Mouse (Mus musculus) kidney, postnatal 14 days (tissue): ENCODE results near the gene Lrrc27.

Source experiments
- DNase-seq: peaks from one replicate; pipeline ENCODE4 v3.0.0; 2022; ENCODE audit warnings: mixed read lengths

Lrrc27 gene

DNA sequence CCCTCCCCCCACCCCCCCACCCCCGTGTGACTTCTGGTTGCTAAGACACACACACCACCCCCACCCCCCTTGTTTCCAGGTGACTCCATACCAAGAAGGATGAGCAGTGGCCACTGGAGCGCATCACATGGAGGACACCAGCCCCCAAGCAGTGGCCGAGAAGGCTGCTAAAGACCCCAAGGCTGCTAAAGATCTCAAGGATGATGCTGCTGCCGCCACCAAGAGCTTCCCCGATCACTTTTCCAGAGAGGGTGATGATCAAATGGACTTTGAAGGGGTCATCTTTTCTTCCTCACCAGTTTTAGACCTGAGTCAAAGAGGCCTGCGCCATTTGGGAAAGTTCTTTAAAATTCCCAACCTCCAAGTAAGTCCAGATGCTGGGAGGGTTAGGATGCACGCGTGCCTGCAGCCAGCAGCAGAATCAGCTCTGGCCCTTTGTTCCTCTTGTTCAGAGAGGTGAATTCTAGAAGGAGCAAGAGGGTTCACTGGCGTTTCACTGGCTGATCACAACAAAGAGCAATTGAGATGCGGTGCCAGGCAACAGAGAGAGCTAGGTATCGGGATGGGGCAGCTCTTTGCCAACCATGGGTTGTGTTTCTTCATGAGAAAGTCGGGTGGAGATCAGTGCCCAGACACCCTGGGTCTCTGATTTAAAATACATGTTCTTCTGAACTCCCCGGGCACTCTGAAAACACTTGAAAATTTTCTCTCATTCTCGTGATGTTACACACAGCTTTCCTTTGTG lies 2.0 kb downstream of the Lrrc27 start:
- DNase-seq = no peak

DNA sequence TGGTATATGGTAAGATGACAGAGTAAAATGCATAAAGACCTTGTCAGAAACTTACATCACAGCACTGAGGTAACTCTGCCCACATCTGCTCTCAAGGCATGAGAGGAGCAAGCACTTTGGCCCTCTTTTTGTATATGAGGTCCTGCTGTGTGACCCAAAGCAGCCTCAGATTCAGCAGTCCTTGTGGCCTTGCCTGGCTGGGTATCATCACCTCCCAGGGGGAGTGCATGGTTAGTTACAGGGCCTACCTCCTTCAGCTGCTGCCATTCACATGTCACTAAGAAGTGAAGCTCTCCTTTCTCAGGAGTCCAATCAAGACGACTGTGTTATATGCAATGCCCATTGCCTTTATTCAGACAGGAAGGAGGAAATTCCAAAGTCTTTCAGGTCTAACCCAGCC lies 2.7 kb downstream of the Lrrc27 start:
- DNase-seq = no peak

DNA sequence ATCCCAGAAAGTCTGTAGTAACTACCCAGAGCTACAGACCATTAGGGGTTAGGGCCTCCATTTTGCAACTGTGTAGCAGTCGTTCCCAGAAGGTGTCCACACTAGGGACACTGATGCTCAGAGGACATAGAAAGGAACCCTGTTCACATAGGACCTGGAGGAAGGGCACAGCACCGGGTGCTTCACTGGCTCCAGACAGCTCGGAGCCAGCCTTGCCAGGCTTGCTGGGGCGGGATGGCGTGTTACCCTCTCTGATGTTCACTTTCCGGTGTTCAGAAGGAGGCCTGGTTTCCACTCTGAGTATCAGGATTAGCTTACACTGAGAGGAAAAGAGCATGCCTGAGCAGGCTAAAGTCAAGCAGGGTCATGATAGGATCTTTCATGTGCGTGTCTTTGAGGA lies 3.2 kb downstream of the Lrrc27 start:
- no peak for DNase-seq

DNA sequence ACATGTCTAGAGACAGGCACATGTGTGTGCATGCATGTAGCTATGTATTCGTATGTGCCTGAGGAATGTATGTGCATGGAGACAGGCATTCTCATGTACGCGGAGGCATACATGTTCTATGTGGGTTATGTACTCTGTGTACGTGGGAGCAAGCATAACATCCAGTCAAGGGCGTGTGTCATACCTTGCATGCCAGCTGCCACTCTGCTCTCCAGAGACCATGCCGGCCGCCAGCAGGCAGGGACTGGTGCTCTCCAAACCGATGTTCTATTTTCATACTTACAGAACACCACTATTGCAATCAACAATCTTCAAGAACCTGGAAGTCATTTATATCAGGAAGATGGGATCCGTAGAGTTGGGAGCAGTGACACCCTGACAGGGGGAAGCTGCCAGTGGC lies 3.7 kb downstream of the Lrrc27 start:
- DNase-seq = no peak

DNA sequence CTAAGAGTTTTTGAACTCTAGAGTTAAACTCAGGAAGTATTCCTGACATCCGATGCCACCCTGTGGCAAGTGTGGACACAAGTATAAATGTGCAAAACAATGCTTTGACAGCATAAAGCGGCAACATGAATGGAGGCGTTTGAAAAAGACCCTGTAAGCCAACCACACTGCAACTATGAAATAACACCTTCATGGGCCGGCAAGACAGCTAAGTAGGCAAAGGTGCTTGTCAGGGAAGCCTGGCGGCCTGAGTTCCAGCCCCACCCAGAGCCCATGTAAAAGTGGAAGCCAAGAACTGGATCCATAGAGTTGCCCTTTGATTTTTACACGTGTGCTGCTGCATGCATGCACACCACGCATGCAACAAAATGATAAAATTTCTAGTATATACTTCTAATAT lies 4.3 kb downstream of the Lrrc27 start:
- no peak for DNase-seq

DNA sequence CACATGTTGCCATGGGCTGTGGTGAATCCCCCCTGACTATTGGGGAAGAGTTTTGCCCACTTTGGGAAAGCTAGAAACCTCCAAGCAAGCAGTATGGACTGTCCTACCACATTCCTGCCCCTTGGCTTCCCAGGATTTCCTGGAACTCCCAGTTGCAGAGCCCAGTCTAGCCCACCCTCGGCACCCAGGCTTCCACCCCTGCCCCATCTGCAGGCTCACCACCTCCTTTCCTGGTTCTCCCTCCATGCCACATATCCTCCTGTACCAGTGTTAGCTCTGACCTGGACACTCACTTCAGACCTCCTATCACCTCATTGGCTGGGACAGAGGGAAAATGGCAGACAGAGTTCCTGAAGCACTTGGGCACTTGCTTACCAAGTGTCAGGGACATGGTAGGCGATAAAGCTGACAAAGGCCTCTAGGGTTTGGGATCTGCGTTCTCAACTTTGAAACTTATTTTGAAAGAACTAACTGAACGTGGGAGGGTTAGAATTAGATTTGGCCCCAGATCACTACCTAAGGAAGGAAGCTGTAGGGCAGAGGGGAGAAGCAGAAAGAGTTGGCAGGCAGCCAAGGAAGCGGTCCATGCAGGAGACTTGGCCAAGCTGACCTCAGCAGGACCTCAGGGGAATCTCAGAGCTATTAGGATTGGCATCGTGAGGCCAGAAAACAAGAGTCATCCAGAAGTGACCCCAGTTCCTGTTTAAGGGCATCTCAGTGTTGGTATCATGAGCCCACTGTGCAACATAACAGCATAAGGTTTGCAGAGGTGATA lies 6.0 kb downstream of the Lrrc27 start:
- DNase-seq = peak; percentile 81

DNA sequence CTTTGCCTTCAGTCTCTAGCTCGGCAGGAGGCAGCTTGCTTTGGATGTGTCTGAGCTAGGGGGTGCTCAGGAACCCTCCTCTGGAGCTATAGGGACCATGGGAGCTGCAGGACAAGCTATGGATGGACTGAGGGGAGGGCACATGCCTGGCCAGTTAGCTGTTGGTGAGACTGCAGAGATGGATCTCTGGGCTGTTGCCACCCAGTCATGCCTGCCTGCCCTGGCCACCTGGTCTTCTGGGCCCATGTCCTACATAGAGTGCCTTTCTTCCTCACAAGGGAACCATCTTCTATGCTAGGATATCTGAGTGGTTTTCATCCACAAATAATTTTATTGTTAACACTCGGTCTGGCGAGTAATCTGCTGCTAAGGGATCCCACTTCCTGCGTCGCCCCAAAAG lies 6.7 kb downstream of the Lrrc27 start:
- no peak for DNase-seq

DNA sequence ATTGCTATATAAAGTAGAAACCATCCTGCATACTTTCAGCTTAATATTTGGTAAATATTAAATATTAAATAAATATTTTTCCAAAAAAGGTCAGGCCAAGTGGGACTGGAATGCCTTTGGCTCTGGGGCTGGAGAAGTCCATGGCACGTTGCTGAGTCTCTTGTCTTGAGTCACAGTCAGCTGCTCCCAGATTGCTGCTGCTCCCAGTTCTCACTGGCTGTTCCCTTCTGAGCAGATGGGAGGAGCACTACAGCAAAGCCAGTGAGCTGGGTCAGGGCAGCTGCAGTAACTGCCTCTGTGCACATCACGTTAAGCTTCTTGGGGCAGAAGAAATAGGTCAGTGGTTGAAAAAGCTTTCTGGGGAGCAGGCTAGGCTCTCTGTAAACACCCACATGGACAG lies 7.5 kb downstream of the Lrrc27 start:
- no peak for DNase-seq

DNA sequence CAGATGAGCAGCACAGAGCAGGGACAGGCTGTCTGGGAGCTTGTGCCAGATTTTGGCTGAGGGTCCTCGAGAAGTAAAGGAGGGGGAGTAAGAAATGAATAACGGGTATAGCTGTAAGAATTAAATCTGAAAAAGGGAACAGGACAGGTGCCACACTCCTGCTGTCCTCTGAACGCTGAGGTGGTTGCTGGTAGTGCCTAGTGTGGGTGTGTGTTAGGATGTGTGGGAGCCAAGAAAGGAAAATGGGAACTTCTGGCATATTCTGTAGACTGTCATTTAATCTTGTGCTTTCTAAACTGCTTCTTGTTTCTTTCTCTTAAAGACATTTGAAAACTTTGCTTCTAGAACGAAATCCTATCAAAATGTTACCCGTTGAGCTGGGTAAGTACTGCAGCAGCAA lies 8.3 kb downstream of the Lrrc27 start:
- no peak for DNase-seq

DNA sequence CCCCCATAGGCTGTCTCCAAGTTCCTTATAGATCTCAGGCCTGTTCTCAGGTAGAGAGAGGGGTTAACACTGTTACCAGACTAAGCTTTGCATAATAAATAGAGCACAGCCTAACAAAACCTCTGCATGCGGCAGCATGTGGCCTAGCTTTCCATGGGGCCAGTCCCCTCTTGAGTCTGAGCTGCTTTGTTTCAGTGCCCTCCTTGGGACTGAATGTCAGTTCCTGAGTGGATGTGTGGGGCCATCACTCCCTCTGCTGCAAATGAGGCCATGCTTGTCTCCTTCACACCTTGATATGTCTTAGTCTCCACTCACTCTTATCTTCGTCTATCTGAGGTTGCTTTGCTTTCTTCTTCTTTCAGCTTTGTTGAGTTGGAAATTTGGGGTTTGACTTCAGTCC lies 9.1 kb downstream of the Lrrc27 start:
- no peak for DNase-seq

DNA sequence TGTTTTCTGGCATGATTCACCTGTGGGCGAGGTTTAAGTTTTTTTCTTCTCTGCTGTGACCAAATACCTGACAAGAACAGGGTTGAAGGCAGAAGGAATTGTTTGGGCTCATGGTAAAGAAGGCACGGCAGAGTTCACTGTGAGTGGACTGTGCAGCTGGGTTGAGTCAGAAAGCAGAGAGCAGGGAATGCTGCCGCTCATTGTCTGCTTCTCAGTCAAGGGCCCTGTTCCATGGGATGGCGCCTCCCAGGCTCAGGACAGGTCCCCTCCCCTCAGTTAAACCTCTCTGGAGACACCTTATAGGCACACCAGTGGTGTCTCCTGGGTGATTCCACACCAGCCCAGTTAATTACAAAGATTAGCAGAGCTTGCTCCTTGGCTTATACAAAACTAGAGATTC lies 9.6 kb downstream of the Lrrc27 start:
- DNase-seq = no peak

DNA sequence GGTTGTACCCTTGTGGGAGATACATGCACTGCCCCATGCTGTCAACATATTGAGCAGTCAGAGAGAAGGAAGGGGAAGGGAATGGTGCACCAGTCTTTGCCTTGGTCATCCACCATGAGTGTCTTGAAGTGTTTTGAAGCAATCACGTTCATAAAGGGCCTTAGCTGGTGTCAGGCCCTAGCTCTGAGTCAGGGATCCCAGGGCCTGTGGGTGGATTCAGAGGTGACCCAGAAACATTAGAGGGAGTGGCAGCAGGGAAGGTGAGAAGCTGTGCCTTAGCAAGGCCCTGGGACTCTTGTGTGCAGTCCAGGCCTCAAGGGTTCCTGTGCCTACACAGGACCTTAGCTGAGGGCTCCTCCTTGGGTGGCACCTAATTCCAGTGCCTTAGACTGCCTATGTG lies 11.3 kb downstream of the Lrrc27 start:
- no peak for DNase-seq

DNA sequence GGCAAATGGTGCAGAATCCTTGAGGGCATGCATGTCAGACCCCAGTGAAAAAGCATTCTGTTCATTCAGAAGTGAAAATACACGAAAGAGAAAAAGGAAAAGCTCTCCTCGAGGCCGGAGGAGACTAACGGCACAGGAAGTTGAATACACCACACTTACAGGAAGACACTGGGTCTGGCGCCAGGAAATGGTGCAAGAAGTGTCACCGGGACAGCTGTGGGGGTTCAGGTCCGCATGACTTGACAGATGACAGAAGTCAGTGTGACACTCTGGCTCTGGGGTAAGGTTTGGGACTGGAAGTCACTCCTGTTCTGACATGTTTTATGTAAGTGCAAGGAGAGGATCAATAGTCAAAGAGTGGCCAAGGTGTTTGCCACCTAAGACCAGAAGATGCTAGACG lies 11.9 kb downstream of the Lrrc27 start:
- DNase-seq = peak; percentile 64

DNA sequence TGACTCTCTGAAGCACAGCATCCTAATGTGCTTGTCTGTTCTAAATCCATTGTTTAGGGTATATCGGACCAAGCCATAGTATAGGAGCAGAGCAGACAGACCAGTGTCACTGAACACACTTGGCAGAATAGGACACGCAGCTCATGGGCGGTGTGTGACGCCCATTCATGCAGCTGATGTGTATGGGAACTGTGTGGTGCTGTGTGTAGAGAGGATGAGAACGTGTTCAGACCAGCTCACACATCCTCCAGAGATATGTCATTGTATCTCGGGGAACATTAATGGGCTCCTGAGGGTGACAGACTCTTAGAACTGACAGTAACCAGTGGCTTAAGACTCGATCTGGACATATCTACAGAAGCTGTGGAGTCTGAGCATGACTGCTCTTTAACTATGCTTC lies 13.6 kb downstream of the Lrrc27 start:
- DNase-seq = no peak

DNA sequence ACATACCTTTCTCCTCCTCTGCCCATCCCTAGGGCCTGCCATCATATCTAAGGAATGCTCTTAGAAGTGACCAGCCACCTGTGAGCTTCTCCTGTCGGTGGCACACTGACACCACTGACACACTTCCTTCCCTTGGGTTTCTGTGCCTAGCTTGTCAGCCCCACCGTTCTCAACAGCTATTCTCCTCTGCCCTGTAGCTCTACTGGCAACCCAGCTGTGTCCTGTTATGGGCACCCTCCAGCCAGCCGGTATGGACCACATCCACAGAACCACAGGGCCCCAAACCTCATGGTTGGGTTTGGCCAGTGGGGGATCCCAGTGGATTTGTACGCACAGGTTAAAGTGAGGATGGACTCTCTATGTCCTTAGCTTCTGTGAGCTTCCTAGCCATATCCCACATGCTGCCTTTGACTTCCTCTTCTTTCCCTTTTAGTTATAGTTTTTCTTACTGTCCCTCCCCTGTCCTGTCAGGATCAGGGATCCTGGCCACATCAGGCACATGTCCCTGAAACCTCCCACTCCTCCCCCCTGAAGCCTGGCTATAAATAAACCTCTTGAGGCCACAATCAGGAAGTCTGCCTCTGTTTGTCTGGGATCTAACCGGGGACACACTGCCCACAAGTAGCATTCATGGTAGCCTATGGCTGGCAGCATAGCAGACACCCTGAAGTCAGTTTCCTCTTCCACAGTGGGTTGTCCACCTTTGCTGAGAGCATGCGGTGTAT lies 15.8 kb downstream of the Lrrc27 start:
- DNase-seq = no peak

DNA sequence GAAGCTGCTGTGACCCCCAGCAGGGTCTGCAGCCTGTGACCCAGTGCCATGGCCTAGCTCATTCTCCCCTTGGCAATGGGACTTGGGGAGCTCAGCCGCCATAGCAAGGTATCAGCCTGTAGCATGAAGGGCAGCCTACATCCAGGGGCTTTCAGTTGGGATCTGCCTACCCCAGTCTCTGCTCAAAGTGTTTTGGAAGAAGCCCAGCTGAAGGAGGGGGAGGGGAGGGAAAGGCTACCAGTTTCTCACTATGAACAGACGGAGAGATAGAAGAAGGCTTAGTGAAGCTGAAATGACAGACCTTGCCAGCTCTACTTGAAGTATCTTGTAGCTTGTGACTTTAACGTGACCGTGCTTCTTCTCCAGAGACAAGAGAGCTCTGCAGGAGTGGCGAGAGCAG lies 17.0 kb downstream of the Lrrc27 start:
- no peak for DNase-seq

DNA sequence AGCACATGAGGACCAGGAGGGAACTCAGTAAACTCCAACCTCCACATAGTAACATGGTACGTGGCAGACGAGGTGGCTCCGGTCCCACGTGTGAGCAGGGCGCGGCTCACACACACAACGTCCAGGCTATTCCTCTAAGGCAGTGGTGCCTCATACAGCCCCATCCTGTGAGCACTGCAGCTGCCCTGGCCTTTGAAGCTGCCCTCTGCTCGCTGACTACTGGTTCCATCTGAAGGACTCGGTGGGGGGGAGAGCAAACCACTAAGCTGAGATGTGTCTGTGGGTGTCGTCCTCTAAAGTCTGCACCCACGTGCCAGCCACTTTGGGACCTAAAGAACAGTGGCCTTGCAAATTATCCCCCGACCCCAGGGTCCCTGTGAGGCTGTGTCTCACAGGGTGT lies 17.5 kb downstream of the Lrrc27 start:
- no peak for DNase-seq

DNA sequence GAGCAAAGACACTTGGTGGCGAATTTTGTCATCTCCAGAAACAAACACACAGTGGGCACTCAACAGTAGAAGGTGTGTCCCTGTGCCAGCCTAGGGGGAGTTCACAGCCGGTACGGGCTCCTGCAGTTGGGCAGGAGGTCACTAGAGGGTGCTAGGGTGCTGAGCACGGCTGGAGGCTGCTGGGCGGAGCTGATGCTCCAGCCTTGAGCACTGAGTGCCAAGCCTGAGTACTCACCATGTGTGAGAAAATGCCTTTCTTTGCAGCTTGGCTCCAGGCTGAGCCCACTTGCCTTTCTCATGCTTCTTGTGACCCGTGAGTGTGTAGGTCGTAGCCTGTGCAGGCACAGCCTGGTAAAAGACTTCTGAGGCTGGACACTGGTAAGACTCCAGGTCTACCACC lies 20.9 kb downstream of the Lrrc27 start:
- peak; percentile 91 for DNase-seq

DNA sequence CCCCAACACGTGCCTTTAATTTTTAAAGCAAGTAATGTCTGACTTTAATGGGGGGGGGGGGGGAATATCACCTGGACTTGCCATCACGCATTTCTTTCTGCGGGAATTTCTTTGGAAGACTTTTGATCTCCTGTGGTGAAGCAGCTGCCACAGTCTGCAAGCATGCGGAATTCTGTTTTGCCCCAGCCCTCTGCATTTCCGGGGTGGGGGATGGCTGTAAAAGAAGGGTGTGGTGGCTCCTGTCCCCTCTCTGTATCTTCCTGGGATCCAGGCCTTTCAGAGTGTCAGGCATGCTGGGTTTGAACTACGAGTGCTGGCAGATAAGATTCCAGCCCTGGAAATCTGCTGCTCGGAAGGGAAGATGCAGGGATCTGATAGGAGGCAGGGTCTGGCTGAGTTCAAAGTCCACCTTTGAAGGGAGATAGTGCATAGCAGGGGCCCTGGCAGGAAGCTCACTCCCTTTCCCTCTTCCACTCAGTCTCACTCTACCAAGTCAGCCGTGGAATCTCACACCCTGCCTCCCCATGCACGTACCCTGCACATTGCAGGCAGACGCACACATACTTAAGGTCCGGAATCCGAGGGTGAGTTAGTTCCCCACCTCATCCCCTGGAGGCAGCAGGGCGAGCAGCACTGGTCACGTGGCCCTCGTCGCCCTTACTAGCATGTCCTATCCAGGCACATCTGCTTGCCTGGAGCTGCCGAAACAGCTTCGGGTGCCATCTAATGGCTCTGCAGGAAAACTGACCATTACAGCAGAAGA lies 21.8 kb downstream of the Lrrc27 start:
- peak; percentile 76 for DNase-seq

DNA sequence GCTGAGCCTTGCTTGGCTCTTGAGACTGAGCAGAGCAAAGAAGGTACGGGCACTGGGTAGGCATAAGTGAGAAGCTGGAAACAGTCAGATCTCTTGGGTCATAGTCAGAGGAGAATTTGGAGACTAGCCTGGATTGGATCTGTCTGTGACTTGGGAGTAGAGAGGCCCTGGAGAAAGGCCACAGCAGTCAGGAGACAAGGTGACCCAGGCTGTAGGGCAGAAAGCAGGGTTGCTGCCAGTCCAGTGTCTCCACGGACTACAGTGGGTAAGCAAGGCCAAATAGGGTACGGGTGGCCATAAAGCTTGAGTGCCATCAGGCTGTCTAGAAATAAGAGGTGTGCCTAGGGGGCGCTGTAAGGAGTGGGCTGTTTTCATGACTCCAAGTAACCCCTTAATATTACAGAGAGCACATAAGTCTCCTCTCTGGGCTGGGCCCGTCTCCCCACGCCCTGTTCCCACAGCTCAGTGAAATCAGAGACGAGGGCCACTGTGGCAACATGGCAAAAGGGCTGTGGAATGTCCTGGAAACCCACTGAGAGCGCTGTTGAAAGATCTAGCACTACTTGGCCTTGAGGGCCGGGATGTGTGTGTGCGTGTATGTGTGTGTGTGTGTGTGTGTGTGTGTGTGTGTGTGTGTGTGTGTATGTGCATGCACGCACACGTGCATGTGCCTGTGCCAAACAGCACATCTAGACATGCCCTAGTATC lies 23.0 kb downstream of the Lrrc27 start:
- no peak for DNase-seq

DNA sequence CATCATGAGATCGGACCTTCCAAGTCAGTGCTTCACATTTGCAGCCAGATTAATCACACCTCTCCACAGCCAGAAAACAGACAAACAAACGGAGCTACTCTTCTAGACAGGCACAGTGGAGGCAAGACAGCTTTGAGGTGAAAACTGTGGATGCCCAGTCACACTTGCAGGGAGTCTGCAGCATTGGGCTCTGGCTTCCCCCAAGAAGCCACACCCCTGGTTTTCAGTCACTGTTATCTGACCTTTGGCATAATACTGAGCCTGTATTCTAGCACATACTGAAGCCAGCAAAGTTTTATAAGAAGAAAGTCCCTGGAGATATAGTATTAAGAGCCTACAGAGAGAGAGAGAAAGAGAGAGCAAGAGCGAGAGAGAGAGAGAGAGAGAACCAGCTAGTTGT lies 26.6 kb downstream of the Lrrc27 start:
- DNase-seq = no peak

DNA sequence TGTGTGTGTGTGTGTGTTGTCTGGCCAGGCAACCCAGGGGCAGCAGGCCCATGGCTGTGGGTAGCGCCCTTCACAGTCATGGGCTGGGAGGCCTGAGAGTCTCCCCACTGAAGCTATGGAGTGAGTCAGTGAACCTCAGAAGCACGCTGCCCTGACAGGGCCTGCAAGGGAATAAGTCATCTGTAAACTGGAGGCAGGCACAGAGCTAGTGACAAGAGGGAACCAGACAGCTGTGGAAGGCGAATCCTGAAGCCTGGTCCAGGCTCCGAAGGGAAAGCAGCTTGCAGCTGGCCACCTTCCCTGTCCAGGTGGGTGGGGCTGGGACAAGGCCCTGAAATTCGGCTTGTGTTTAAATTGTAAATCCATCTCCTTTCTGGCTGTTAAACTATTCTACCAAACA lies 33.3 kb downstream of the Lrrc27 start:
- DNase-seq = no peak
